Mouse (Mus musculus) heart, postnatal 36 days (tissue): ENCODE measurements around the gene Kiz. TPM values are rescaled to one million over a fixed set of nuclear protein-coding genes. Genes with fewer than 3 reads are reported as not detected.

Source experiments
- total RNA-seq, 2 experiments: library from RNA; stranded (reverse); gene quantifications; 2 replicates each; pipeline ENCODE4 v1.2.3; 2021

The Kiz gene
- total RNA-seq, 2 experiments from 2014 or later = 94.1 to 107 TPM

Other genes starting within 250 kb of the Kiz start
- gene Xrn2, start 157.1 kb downstream of the Kiz start, total RNA-seq = 10 to 100 TPM; 29.3 to 32.3 TPM
- not detected for gene Nkx2-4, start 229.6 kb downstream of the Kiz start, total RNA-seq